Mouse (Mus musculus) cerebellum, adult (tissue): ENCODE measurements around the gene Cacnb3.
"Not testable (repeated sequence)": the region's sequence is repeated elsewhere in the genome, so short reads cannot be mapped to it uniquely, and the experiment has no call there.

Source experiments
- ATAC-seq: cut with Nextera tagmentation; 2 replicates; pipeline ENCODE4 v1.9.2; 2017; ENCODE audit warnings: mild to moderate bottlenecking, moderate library complexity, mixed read lengths; ENCODE audit not compliant: insufficient number of reproducible peaks, low FRiP score, low TSS enrichment

Gene Cacnb3

DNA sequence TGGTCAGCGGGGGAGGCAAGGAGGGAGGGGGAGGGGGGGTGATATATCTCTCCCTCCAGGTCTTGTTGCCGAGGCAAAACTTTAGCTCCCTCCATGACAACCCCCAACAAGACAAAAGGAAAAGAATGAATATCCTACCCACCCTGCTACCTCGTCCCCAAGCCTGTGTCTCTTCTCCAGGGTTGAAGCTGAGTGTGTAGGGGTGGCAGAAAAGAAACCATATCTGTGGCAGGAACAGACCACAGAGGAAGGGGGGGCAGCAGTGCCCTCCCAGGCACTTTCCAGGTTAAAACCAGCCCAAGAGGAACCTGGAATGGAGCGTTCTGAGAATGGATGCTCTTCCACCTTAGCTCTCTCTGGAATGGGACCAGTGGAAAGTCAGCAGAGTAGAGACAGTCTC lies at the start of gene Cacnb3:
Cacnb3 (plus strand) TSS at position 301 of the 400 bp plus-strand sequence.
- no peak for ATAC-seq

GRCm38 (mm10) chr15:98582410-98582809 lies 48.2 kb upstream of the Cacnb3 start:
- ATAC-seq: no peak

- ATAC-seq: no peak
These were observed 47.6 kb upstream of the Cacnb3 start for GRCm38 (mm10) chr15:98582996-98583395.

- ATAC-seq: no peak
These were observed 45.2 kb upstream of the Cacnb3 start for GRCm38 (mm10) chr15:98585421-98585820.

GRCm38 (mm10) chr15:98586141-98586540 lies 44.5 kb upstream of the Cacnb3 start:
- not testable (repeated sequence) for ATAC-seq

- no peak for ATAC-seq
These were observed 42.9 kb upstream of the Cacnb3 start for GRCm38 (mm10) chr15:98587751-98588150.

DNA sequence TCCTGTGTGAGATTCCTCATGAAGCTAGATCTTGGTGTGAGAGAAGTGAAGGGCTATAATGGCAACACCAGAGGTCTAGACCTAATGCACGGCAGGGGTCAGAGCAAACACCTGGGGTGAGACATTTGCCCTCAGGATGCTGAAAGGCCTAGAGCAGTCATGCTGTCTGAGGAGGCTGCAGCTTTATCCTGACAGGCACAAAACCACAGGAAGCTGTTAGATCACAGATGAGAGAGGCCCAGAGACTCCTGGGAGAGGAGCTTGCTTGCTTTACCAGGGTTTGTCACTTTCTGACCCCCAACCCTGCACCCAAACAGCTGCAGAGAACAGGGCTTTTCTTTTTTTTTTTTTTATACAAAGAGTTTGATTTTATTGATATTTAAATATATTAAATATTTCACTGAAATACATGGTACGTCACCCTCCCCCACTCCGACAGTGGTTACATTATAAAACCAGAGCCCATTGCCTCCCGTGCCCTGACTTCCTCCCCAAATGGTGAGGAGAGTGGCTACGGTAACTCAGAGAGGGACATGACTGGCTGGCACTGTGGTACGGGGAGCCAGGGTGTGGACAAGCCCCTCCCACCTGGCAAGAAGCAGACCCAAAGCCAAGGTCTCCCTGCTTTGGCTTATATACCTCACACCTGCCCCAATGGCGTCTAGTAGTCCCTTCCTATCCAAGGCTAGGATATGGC lies 40.9 kb upstream of the Cacnb3 start:
- no peak for ATAC-seq

GRCm38 (mm10) chr15:98591396-98591795 lies 39.2 kb upstream of the Cacnb3 start:
- no peak for ATAC-seq

DNA sequence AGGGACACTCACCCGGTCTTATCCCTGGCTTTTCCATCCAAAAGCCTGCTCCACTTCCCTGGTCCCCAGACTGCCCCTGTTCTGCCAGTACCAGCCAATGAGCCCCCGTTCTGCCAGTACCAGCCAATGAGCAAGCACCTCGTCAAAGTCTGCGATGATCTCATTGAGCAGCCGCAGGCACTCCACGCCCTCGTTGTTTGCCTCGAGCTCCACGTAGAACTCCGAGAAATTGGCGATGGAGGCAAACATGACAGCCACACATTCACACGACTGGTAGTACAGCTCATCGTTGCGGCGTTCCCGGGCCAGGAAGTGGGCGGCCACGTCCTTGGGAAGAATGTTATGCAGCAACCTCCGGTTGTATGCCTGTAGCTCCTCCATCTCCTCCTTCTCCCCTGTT lies 36.4 kb upstream of the Cacnb3 start:
- no peak for ATAC-seq

DNA sequence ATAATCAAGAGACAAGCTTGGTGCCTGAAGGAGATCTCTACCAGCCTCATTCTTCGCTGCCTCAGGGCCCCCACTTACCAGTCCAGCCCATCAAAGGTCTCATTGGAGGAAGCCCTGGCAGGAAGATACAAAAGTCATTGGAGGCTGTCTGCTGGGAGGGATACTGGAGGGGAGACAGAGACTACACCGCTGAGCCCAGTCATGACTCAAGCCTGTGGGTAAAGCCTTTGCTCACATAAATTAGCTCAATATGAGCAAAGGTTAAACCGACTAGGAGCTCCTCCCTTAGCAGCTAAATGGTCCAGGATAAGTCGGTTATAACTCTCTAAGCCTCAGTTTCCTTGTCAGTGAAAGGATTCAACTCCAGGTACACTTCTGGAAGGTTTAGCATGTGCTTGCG lies 35.6 kb upstream of the Cacnb3 start:
- no peak for ATAC-seq

DNA sequence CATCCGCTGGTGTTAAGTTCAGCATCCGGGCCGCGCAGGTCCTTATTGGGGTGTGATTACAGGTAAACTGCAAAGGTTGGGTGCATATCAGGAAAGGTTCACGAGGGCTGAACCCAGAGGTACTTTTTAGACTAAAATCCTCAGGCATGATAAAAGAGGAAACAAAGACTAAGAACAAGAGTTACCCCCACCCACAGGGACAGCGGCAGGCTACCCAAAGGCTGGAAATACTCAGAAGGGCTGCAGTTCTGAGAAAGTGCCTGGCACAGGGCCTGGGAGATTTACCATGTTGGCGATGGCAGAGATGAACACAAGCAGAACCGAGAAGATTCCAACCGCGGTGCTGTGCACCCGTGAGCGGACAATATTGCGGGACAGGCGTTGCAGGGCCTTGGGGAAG lies 34.0 kb upstream of the Cacnb3 start:
- ATAC-seq: no peak

DNA sequence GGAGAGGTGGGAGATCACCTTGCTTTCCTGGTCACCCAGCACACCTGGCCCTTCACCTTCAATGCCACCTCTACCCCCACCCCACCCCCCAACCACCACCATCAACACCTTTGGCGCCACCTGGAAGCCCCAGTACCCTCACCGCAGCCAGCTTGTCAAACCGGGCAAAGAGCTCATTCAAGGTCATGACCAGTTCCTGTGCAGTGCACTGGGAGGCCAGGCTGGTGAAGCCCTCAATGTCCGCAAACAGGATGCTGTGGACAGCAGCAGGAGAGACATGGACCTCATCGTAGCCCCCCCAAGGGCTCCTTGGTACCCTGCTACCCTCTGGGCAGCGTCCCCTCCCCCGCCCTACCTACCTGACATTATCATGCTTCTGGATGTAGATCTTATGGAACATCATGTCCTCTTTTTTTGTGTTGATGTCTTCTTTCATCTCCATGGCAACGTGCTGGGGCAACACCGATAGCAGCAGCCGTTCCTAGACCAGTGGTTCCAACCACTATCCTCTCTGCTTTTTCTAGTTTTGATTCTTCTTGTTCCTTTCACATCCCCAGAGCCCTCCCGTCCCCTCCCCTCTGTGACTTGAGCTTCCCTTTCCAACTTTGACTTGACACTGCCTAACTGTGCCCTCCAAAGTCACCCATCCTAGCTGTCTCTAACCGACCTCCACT lies 30.5 kb upstream of the Cacnb3 start:
- ATAC-seq: no peak

DNA sequence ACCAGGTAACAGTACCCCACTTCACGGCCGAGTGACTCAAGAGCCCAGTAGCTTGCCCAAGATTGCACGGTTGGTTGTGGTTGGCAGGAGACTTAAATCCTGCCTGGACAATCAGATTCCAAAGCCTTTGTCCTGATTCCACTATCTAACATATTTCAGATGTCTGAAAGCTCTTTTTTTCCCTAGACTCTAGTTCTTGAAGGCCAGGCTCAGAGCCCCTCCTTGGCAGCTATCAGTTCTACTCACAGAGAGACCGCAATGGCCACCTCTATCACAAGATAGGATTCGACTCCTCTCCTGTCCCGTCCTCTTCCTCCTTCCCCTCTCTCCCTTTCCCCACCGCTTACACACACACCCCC lies 28.8 kb upstream of the Cacnb3 start:
- ATAC-seq: no peak

DNA sequence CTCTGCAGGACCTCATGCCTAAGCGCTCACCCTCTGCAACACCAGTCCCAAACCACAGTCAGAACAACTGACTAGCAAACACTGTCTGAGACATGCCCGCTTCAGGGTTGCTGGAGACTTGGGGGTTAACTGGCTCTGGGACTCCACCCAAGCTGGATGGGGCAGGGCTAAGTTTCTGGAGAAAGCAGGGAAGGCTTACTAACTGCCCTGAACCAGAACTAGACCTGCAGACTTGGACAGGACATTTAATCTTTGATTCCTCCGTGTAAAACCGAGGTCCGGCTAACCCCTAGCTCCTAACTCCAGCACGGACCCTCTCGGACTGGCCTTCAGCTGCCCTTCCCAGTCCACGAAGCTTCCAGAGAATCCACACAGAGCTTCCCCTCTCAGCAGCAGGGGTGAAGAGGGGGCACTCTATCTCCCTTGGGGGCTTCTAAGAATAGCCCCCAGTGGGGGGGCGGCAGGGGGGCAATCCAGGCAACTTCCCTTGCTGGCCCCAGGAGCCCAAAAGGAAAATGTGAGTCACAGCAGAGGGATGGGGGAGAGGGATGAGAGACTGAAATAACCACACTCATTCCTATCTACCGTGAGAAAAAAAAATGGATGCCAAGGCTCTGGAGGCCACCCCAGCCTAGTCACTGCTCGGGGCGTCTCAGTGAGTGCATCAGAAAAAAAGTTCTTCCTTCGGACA lies 28.3 kb upstream of the Cacnb3 start:
- no peak for ATAC-seq

DNA sequence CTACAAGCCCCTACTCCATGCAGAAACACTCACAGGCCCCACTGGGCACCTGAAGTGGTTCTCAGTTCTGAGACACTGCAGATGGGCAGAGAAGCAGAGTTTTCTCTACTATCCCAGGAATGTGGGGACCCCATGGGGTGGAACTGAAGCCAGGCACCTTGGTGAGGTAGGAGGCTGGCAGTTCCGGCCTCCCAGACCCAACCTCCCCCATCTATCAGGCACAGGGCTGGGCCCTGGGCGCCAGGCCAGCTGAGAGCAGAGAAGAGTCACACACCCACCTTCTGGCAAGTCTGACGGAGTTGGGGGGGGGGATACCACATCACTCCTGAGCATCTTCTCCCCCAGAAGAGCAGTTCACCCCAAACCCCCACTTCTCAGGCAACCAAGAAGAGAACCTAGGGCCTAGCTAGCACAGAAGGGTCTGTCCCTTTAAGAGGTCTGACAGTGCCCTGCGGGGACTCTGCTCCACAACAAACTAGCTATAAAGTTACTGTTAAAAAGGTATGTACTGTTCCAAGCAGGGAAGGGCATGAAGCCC lies 27.6 kb upstream of the Cacnb3 start:
- no peak for ATAC-seq

DNA sequence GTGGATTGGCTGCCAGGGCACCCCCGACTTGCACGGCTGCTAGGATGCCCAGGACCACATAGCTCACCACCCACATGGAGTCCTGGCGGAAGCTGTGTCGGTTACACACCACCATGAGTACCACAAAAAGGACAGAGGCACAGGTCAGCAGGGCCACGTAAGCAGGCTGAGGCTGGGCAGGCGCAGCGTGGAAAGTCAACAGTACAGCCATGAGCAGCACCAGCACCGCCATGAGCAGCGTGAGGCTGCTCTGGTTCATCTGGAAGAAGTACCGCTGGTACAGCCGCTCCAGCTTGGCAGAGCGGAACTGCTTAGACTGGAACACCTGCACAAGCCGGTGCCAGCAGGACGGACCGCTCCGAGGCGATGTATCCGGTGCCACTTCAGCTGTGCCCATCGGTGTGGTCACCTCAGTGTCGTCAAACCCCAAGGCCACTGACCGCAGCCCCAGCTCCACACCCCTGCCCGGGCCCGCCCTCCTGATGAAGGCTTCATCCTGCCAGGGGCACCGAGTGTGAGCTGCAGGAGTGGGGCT lies 26.5 kb upstream of the Cacnb3 start:
- ATAC-seq: no peak

DNA sequence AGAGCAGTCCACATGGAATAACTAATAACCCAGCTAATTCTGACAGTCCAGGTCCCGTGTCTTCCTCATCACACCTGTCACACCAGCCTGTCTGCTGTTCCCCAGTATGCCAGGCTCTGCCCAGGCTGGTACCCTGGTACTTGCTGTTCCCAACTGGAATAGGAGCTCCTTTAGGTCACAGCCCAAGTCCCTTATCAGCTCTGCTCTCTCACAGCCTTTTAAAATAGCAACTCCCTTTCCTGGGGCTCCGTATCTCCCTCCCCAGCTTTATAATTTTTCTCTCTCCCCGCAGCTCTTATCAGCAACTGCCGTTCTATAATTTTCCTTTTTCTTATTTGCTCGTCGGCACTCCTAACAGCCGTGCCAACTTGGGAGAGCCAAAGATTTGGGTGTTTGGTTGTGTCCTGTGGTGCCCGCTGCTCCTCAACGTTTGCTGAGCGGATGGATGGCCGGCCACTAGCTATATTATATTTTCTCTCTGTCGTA lies 24.5 kb upstream of the Cacnb3 start:
- ATAC-seq: no peak

DNA sequence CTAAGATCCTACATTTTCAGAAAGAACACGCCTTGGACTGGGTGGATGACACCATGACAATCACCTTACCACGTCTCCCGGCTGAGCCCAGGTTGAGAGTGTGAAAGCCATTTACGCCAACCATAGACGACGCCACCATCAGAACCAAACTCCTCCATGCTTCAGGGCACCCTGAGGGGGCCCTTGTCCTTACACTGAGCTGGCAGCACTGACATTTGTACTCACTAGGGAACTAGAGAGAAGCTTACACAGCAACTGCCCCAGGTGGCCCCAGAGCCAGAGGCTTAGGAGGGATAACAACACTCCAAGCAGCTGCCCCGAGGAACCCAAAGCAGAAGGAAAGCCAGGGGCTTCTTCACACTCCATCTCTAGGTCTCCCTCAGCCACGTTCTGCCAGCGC lies 23.9 kb upstream of the Cacnb3 start:
- no peak for ATAC-seq

GRCm38 (mm10) chr15:98607557-98607956 lies 23.1 kb upstream of the Cacnb3 start:
- ATAC-seq: no peak

DNA sequence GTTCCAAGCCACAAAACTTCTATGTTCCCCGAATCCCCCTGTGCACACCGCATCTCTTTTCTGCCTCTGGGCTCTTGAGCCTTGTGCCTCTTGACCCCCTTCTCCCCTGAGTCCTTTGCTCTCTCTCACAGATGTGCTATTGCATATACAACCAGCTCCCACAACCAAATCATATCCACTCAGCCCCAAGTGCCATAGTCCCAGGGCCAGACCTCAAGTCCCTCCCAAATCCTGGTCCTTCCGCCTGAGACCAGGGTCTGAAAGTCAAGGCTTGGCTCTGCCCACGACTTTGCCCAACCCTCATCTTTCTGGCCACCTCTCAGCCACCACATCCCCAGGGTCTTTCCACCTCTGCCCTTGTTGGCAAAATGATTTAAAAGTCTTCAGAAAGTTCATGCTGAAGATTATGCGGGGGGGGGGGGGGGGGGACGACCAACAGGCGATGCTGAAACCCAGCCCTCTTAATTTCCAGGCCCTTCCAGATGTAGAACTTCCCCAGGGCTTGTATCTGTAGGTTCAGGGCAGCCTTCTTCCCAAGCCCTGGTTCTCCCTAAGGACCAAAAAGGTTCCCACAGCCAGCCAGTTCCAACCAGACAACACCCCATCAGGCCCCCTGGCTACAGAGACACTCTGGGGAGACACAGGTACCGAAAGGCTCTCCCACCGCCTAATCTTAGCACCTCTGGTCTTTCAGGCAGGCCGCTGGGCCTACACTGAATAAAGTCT lies 22.4 kb upstream of the Cacnb3 start:
- ATAC-seq: 0 out of 2 replicates have a peak, but pooled peaks have one; percentile 27
